Mouse (Mus musculus) kidney, embryonic 16.5 days (tissue): ENCODE data around the gene Klhdc8b. TPM values are rescaled to one million over a fixed set of nuclear protein-coding genes. Genes with fewer than 3 reads are reported as not detected.

Experiments used
- ATAC-seq: fragments of 200-750 bp; cut with Nextera tagmentation; 2 replicates; pipeline ENCODE4 v1.8.0; 2017; ENCODE audit warnings: moderate TSS enrichment; ENCODE audit not compliant: low FRiP score, low TSS enrichment
- H3K27ac ChIP-seq: fragments of 300-500 bp; sonication (generic); 2 replicates; pipeline ENCODE4 v1.5.1; 2014; ENCODE audit warnings: low read length
- H3K27me3 ChIP-seq: fragments of 300-500 bp; sonication (generic); 2 replicates; pipeline ENCODE4 v1.6.1; 2014; ENCODE audit warnings: low read length, control low read depth, mixed read lengths; ENCODE audit not compliant: insufficient read depth
- H3K36me3 ChIP-seq: fragments of 300-500 bp; sonication (generic); 2 replicates; pipeline ENCODE4 v1.6.1; 2014; ENCODE audit warnings: low read length, control low read depth, mixed read lengths; ENCODE audit not compliant: insufficient read depth
- H3K4me1 ChIP-seq: fragments of 300-500 bp; sonication (generic); 2 replicates; pipeline ENCODE4 v1.6.1; 2014; ENCODE audit warnings: low read length, control low read depth, mixed read lengths; ENCODE audit not compliant: insufficient read depth
- H3K4me2 ChIP-seq: fragments of 300-500 bp; sonication (generic); replicated peaks from 2 replicates; pipeline ENCODE4 v1.6.1; 2014; ENCODE audit warnings: low read depth, low read length
- H3K4me3 ChIP-seq: fragments of 300-500 bp; sonication (generic); 2 replicates; pipeline ENCODE4 v1.5.1; 2014; ENCODE audit warnings: mild to moderate bottlenecking, low read length
- H3K9ac ChIP-seq: fragments of 300-500 bp; sonication (generic); replicated peaks from 2 replicates; pipeline ENCODE4 v1.6.1; 2014; ENCODE audit warnings: low read length
- H3K9me3 ChIP-seq: fragments of 300-500 bp; sonication (generic); 2 replicates; pipeline ENCODE4 v1.6.1; 2016; ENCODE audit warnings: low read length, control low read depth
- WGBS: fragments of 180-500 bp; shearing (Covaris S2); extraction: QIAGEN DNeasy Blood & Tissue Kit; methylation state at CpG from one replicate; pipeline ENCODE4 v1.1.7; 2014; 5-methylcytosine and 5-hydroxymethylcytosine counted together
- polyA plus RNA-seq: library from polyadenylated mRNA; unstranded; fragments of >200 nt; fragmentation: Nextera tagmentation; extraction: Ambion mirVana; gene quantifications from 2 replicates; pipeline ENCODE4 v1.2.1, GENCODE M21; 2015

Gene Klhdc8b
- polyA plus RNA-seq, 1 experiment from 2014 or later: 38.8 TPM

DNA sequence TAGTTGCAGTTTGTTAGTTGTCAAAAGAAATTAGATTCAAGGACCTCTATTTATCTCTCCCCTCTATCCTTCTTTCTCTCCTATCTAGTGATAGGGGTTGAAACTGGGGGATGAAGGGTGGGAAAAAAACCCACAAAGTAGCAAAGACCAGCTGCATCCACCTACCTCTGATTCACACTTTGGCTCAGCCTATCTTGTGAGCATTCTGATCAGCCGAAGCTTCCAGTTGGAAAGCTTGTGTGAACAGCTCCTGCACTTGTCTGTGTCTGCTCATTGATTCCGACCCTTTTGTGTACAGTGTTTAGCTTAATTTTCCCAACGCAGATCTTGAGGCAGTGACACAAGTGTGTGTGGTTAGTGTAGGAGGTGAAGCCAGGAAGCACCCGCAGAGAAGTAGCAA, 7.9 kb downstream of the Klhdc8b start:
- H3K27ac ChIP-seq: no peak overlapping the region
- 77% methylated on average over 4 of the region's 4 CpGs for WGBS
- H3K9me3 ChIP-seq: no peaks in the 10 kb centered on the region
- no peaks in the 10 kb centered on the region for H3K27me3 ChIP-seq
- H3K9ac ChIP-seq: no peak overlapping the region
- H3K4me3 ChIP-seq: no peak overlapping the region
- H3K4me2 ChIP-seq: peak overlapping the region; percentile 99; the same call in 1 of the 2 replicates
- H3K36me3 ChIP-seq: 0 out of 2 replicates have a peak, but pooled peaks cover 3% of the 10 kb centered on the region
- no peak for ATAC-seq
- H3K4me1 ChIP-seq: peaks cover 25% of the 10 kb centered on the region

DNA sequence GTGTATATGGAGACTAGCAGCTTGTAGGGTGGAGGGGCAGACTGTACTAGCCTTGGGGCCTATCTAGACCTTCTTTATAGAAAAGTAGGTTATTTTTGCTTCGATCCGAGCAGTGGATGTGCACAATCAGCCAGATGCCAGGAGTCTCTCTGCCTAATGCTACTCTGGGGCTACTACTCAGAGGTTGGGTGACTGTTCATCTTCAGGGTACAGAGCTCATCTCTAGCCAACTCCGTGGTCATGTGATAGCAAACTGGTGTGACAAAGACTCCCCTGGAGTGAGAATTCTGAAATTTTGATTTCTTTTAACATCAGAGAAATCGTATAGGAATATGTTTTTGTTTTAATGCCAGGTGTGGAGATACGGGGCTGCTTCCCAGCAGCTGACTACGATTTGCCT, 8.5 kb downstream of the Klhdc8b start:
- Histone ChIP-seq H3K4me2 (peak overlapping the region; percentile 99), H3K9me3 (no peaks in the 10 kb centered on the region), H3K9ac (peak overlapping the region; percentile 78), H3K27me3 (no peaks in the 10 kb centered on the region), H3K27ac (peak overlapping the region; percentile 46; the same call in 1 of the 2 replicates), H3K4me1 (peaks cover 25% of the 10 kb centered on the region), H3K36me3 (0 out of 2 replicates have a peak, but pooled peaks cover 8% of the 10 kb centered on the region), H3K4me3 (peak overlapping the region; percentile 70)
- 0 out of 2 replicates have a peak, but pooled peaks have one; percentile 8 for ATAC-seq
- 49% methylated on average over 6 of the region's 6 CpGs for WGBS

DNA sequence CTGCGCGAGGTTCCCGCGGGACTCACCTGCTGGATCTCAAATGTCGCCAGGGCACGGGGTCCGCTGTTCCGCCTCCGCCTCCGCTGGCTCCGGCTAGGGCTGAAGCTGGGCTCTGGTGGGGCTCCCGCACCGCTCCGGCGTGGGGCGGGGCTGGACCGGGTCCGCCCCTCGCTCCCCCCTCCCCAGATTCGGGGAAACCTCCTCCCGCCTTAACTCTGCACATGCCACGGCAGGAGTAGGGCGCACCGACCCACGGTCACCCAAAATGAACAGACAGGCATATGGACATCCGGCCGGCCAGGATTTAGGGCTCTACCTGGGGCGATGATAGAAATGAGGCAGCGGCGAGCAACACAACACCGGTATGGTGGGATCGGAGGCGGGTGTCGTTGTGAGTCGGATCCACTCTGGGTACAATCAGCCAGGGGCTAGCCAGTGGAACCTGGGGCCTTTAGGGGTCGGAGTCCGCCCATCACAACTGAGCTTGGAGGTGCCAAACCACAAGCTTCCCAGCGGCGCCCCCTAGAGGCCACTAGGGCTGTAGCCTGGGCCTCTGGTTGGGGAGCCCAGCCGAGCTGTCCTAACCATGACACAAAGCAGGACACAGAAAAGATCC, 9.0 kb downstream of the Klhdc8b start:
- Histone ChIP-seq H3K27ac (peak overlapping the region; percentile 80), H3K9ac (peak overlapping the region; percentile 78), H3K9me3 (no peaks in the 10 kb centered on the region), H3K27me3 (no peaks in the 10 kb centered on the region), H3K36me3 (0 out of 2 replicates have a peak, but pooled peaks cover 9% of the 10 kb centered on the region), H3K4me3 (peak overlapping the region; percentile 70), H3K4me1 (peaks cover 25% of the 10 kb centered on the region), H3K4me2 (peak overlapping the region; percentile 99)
- peak; percentile 93 for ATAC-seq
- WGBS: under 1% methylated on average over 40 of the region's 40 CpGs

DNA sequence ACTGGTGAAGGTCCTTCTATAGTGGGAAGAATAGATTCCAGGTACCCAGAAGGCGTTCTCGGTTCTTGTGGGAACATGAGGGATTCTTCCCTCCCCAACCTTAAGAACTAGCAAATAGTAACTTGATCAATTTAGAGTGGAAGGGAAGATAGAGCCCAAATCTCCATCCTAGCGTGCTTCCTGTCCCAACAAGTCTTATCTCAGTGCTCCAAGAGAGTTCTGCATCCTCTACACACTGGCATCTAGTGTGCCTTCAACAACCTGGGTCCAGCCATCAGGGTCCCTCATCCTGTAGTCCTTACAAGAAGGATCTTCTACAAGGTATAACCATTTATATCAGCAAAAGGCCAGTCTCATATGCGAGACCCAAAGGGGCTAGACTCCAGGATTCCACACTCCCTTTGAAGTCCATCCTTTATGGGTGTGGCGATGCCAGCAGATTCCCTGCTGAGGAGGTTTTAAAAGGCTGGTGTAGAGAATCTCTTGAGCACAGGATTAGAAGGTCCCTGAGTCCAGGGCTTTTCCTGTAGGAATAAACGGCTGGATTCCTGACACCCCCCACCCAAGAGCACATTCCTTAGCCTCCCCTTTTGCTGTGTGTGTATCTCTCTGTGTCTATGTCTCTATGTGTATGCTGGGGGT, 9.7 kb downstream of the Klhdc8b start:
- peak overlapping the region; percentile 99 for H3K4me2 ChIP-seq
- H3K4me1 ChIP-seq: peaks cover 25% of the 10 kb centered on the region
- peak overlapping the region; percentile 80; the same call in 1 of the 2 replicates for H3K27ac ChIP-seq
- ATAC-seq: peak; percentile 12; the same call in 1 of the 2 replicates
- H3K9ac ChIP-seq: peak overlapping the region; percentile 78
- WGBS: 51% methylated on average over 6 of the region's 6 CpGs
- peak overlapping the region; percentile 70 for H3K4me3 ChIP-seq
- H3K9me3 ChIP-seq: no peaks in the 10 kb centered on the region
- H3K36me3 ChIP-seq: 0 out of 2 replicates have a peak, but pooled peaks cover 9% of the 10 kb centered on the region
- no peaks in the 10 kb centered on the region for H3K27me3 ChIP-seq

DNA sequence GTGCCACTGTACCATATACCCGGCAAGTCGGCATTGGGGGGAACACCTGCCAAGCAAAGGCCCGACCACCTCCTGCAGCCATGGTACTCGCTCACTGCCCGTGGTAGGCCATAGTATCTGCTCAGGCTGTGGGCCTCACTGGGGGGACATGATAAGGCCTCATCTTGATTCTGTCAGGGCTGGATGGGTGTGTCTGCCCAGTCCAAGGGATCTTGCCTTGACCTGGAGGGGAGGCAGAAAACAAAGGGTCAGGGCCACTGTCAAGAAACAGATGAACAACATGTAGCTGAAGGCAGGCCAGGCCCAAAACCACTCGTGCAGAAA, 10.2 kb downstream of the Klhdc8b start:
- Histone ChIP-seq H3K36me3 (0 out of 2 replicates have a peak, but pooled peaks cover 9% of the 10 kb centered on the region), H3K9me3 (no peaks in the 10 kb centered on the region), H3K4me3 (no peak overlapping the region; the same call in 1 of the 2 replicates), H3K4me1 (peaks cover 25% of the 10 kb centered on the region), H3K27ac (0 out of 2 replicates have a peak overlapping the region, but pooled peaks have one; percentile 34), H3K4me2 (peak overlapping the region; percentile 99), H3K27me3 (no peaks in the 10 kb centered on the region), H3K9ac (peak overlapping the region; percentile 38; the same call in 1 of the 2 replicates)
- no peak for ATAC-seq
- WGBS: 88% methylated on average over 6 of the region's 6 CpGs

DNA sequence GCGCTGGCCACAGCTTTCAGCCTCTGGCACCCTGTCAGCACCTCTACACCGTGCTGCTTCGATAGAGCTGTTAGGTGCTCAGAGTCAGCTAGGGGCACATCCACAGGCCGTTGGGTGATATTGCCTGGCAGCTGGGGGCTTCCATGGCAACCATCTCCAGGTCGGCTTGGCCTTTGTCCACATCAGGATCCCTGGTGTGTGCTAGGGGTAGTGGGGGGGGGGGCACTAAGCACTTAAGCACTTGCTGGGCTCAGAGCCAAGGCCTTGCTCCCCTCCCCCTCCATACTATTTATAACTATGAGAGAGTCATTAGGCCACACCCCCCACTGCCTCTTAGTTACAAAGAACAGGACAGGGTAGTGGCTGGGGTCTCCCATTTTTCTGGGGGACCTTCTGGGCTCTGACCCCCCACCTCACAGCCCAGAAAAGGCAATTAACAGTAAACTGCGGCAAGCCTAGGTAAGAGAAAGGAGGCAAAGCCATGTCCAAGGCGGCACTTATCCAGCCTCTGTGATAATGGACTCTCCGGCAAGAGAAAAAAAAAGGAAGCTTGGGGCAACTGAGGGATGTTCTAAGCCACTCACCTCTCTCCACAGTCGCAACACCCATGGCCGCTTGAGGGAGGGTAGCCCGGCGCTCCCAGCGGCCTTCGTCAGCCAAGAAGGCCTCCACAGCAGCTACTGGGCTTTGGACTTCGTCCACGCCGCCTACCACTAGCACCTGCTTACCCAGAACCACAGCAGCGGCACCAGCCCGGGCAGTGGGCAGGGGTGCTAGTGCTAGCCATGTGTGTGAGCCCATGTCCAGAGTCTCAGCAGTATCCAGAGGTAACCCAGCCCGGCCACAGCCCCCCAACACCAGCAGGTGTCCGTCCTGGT, 10.8 kb downstream of the Klhdc8b start:
- H3K4me2 ChIP-seq: peak overlapping the region; percentile 99
- H3K4me3 ChIP-seq: no peak overlapping the region
- peaks cover 25% of the 10 kb centered on the region for H3K4me1 ChIP-seq
- H3K36me3 ChIP-seq: 0 out of 2 replicates have a peak, but pooled peaks cover 9% of the 10 kb centered on the region
- H3K9ac ChIP-seq: peak overlapping the region; percentile 38; the same call in 1 of the 2 replicates
- ATAC-seq: 0 out of 2 replicates have a peak, but pooled peaks have one; percentile 10
- H3K27me3 ChIP-seq: no peaks in the 10 kb centered on the region
- no peaks in the 10 kb centered on the region for H3K9me3 ChIP-seq
- 64% methylated on average over 21 of the region's 21 CpGs for WGBS
- 0 out of 2 replicates have a peak overlapping the region, but pooled peaks have one; percentile 34 for H3K27ac ChIP-seq

DNA sequence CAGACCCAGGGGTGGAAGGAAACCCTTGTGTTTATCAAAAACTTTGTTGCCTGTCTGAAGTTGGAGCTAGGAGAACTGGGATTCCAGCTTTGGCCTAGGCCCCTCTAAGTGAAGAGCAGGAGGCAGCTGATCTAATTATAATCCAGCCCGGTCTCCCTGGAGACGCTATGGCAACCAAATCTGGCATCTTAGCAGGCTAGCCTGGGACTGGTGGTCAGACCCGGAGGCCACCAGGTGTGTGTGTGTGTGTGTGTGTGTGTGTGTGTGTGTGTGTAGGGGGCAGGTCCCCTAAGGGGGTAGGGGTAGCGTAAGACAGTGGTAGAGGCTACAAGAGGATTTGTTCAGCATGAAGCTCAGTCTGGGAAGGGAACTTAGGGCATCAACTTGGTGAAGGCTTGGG, 11.5 kb downstream of the Klhdc8b start:
- no peaks in the 10 kb centered on the region for H3K27me3 ChIP-seq
- no peaks in the 10 kb centered on the region for H3K9me3 ChIP-seq
- H3K9ac ChIP-seq: peak overlapping the region; percentile 0; the same call in 1 of the 2 replicates
- no peak for ATAC-seq
- H3K4me1 ChIP-seq: peaks cover 25% of the 10 kb centered on the region
- 0 out of 2 replicates have a peak overlapping the region, but pooled peaks have one; percentile 6 for H3K27ac ChIP-seq
- WGBS: 65% methylated on average over 4 of the region's 4 CpGs
- no peak overlapping the region for H3K4me3 ChIP-seq
- no peak overlapping the region for H3K4me2 ChIP-seq
- 0 out of 2 replicates have a peak, but pooled peaks cover 9% of the 10 kb centered on the region for H3K36me3 ChIP-seq

DNA sequence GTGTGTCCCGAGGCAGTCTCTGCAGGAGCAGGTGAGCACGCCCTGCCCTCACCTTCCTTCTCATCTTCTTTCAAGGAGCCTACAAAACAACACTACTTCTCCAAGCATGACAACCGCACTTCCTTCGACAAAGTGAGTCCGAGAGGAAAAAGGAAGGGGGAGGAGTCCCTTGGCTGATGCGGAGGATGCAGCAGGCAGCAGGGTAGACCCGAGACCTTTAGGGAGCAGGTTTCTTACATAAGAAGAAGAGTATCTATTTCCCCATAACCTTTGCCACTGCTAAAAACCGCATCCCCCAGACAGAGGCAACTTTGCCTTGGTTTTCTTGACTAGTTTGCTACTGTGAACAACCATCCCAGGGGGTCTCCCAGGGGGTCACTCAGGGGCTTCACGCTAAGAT, 16.3 kb downstream of the Klhdc8b start:
- Histone ChIP-seq H3K4me2 (no peak overlapping the region), H3K36me3 (0 out of 2 replicates have a peak, but pooled peaks cover 7% of the 10 kb centered on the region), H3K9ac (no peak overlapping the region), H3K4me3 (no peak overlapping the region), H3K27me3 (no peaks in the 10 kb centered on the region), H3K4me1 (peaks cover 6% of the 10 kb centered on the region), H3K9me3 (no peaks in the 10 kb centered on the region), H3K27ac (no peak overlapping the region)
- 51% methylated on average over 9 of the region's 9 CpGs for WGBS
- no peak for ATAC-seq

DNA sequence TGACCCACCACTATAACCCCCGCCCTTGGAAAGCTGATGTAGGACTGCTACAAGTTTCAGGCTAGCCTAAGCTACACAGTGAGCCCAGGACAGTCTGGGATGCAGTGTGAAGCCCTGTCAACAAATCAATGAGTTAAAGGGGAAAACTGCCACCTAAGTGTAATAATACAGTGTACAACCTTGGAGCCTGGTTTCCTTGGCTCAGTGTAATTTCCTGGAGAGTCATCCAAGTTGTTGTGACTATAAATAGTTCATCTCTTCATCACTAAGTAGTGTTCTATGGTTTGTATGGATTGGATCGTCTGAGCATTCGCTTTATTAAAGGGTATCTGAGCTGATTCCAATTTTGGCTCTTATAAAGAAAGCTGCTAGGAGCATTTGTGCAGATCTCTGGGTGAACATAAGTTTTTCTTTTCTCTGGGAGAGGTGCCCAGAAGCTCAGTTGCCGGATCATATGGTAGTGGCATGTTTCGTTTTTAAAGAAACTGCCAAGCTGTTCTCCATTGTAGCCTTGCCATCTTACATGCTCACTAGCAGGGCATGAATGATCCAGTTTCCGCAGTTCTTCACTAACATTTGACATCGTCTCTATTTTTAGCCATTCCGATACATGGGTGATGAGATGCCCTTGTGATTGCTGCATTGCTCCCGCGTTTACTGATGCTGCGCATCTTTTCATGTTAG, 20.0 kb downstream of the Klhdc8b start:
- H3K27me3 ChIP-seq: no peaks in the 10 kb centered on the region
- no peak overlapping the region for H3K27ac ChIP-seq
- H3K4me1 ChIP-seq: no peaks in the 10 kb centered on the region
- H3K36me3 ChIP-seq: no peaks in the 10 kb centered on the region
- 87% methylated on average over 11 of the region's 11 CpGs for WGBS
- no peak overlapping the region for H3K9ac ChIP-seq
- no peak for ATAC-seq
- H3K9me3 ChIP-seq: no peaks in the 10 kb centered on the region
- H3K4me3 ChIP-seq: no peak overlapping the region
- H3K4me2 ChIP-seq: no peak overlapping the region
